Mouse (Mus musculus) kidney, embryonic 15.5 days (tissue): ENCODE results near the gene Mettl21e. TPM values are rescaled to one million over a fixed set of nuclear protein-coding genes. Genes with fewer than 3 reads are reported as not detected.
"Not testable (repeated sequence)": the region's sequence is repeated elsewhere in the genome, so short reads cannot be mapped to it uniquely, and the experiment has no call there.

Experiments used
- ATAC-seq: fragments of 200-750 bp; cut with Nextera tagmentation; replicated peaks from 2 replicates; pipeline ENCODE4 v1.8.0; 2017; ENCODE audit warnings: moderate TSS enrichment; ENCODE audit not compliant: low FRiP score
- H3K27ac ChIP-seq: fragments of 300-500 bp; sonication (generic); 2 replicates; pipeline ENCODE4 v1.5.1; 2015; ENCODE audit warnings: mild to moderate bottlenecking, inconsistent platforms
- H3K27me3 ChIP-seq: fragments of 300-500 bp; sonication (generic); 2 replicates; pipeline ENCODE4 v1.6.1; 2015; ENCODE audit warnings: inconsistent platforms
- H3K36me3 ChIP-seq: fragments of 300-500 bp; sonication (generic); 2 replicates; pipeline ENCODE4 v1.6.1; 2015; ENCODE audit warnings: inconsistent platforms
- H3K4me1 ChIP-seq: fragments of 300-500 bp; sonication (generic); 2 replicates; pipeline ENCODE4 v1.6.1; 2015; ENCODE audit warnings: inconsistent platforms
- H3K4me2 ChIP-seq: fragments of 300-500 bp; sonication (generic); 2 replicates; pipeline ENCODE4 v1.6.1; 2015; ENCODE audit warnings: moderate library complexity, mild to moderate bottlenecking, inconsistent platforms
- H3K4me3 ChIP-seq: fragments of 300-500 bp; sonication (generic); replicated peaks from 2 replicates; pipeline ENCODE4 v1.5.1; 2015; ENCODE audit warnings: mild to moderate bottlenecking, inconsistent platforms
- H3K9ac ChIP-seq: fragments of 300-500 bp; sonication (generic); 2 replicates; pipeline ENCODE4 v1.6.1; 2015; ENCODE audit warnings: mild to moderate bottlenecking, inconsistent platforms
- H3K9me3 ChIP-seq: fragments of 300-500 bp; sonication (generic); replicated peaks from 2 replicates; pipeline ENCODE4 v1.6.1; 2016; ENCODE audit warnings: inconsistent platforms
- WGBS: fragments of 180-500 bp; shearing (Covaris S2); methylation state at CpG from one replicate; pipeline ENCODE4 v1.1.7; 2015; ENCODE audit warnings: mixed read lengths; 5-methylcytosine and 5-hydroxymethylcytosine counted together
- polyA plus RNA-seq: library from polyadenylated mRNA; unstranded; fragments of >200 nt; fragmentation: Nextera tagmentation; extraction: Ambion mirVana; gene quantifications from 2 replicates; pipeline ENCODE4 v1.2.1, GENCODE M21; 2015

Mettl21e gene
- 0.10 and 0.24 TPM in 2 replicates for polyA plus RNA-seq

GRCm38 (mm10) chr1:44218876-44219275, at the start of gene Mettl21e:
Gene Mettl21e (minus strand): TSS chr1:44218961.
- no peaks in the 10 kb centered on the region for H3K36me3 ChIP-seq
- H3K4me2 ChIP-seq = no peak within 1 kb of the TSS
- ATAC-seq = no peak
- WGBS = 43% methylated on average over 1 of the region's 1 CpGs
- H3K9ac ChIP-seq = no peak within 1 kb of the TSS
- no peaks in the 10 kb centered on the region for H3K9me3 ChIP-seq
- H3K4me3 ChIP-seq = no peak within 1 kb of the TSS
- no peaks in the 10 kb centered on the region for H3K27me3 ChIP-seq
- H3K27ac ChIP-seq = no peak within 1 kb of the TSS
- H3K4me1 ChIP-seq = no peaks in the 10 kb centered on the region

GRCm38 (mm10) chr1:44240440-44240839, 21.7 kb upstream of the Mettl21e start:
- not testable (repeated sequence) for H3K4me2 ChIP-seq, H3K36me3 ChIP-seq, H3K4me1 ChIP-seq, H3K27ac ChIP-seq, H3K9me3 ChIP-seq, H3K9ac ChIP-seq, ATAC-seq, H3K4me3 ChIP-seq, H3K27me3 ChIP-seq
- WGBS = 53% methylated on average over 2 of the region's 2 CpGs

GRCm38 (mm10) chr1:44239969-44240368, 21.2 kb upstream of the Mettl21e start:
- no peak overlapping the region for H3K27ac ChIP-seq
- WGBS = 88% methylated on average over 3 of the region's 3 CpGs
- H3K9ac ChIP-seq = no peak overlapping the region
- H3K9me3 ChIP-seq = no peaks in the 10 kb centered on the region
- no peak overlapping the region for H3K4me3 ChIP-seq
- no peak for ATAC-seq
- H3K4me1 ChIP-seq = no peaks in the 10 kb centered on the region
- H3K4me2 ChIP-seq = no peak overlapping the region
- H3K36me3 ChIP-seq = no peaks in the 10 kb centered on the region
- no peaks in the 10 kb centered on the region for H3K27me3 ChIP-seq

- ATAC-seq = no peak
- no peak overlapping the region for H3K27ac ChIP-seq
- H3K4me1 ChIP-seq = no peaks in the 10 kb centered on the region
- no peak overlapping the region for H3K9ac ChIP-seq
- 81% methylated on average over 2 of the region's 2 CpGs for WGBS
- H3K4me3 ChIP-seq = no peak overlapping the region
- no peak overlapping the region for H3K4me2 ChIP-seq
- H3K27me3 ChIP-seq = no peaks in the 10 kb centered on the region
- no peaks in the 10 kb centered on the region for H3K36me3 ChIP-seq
- no peaks in the 10 kb centered on the region for H3K9me3 ChIP-seq
These were observed 18.5 kb upstream of the Mettl21e start for GRCm38 (mm10) chr1:44237305-44237704.

GRCm38 (mm10) chr1:44235311-44235710, 16.6 kb upstream of the Mettl21e start:
- 81% methylated on average over 2 of the region's 2 CpGs for WGBS
- Histone ChIP-seq H3K9me3 (no peaks in the 10 kb centered on the region), H3K27me3 (no peaks in the 10 kb centered on the region), H3K4me3 (no peak overlapping the region), H3K36me3 (no peaks in the 10 kb centered on the region), H3K4me1 (no peaks in the 10 kb centered on the region), H3K4me2 (no peak overlapping the region), H3K9ac (no peak overlapping the region), H3K27ac (no peak overlapping the region)
- no peak for ATAC-seq

GRCm38 (mm10) chr1:44234531-44234930, 15.8 kb upstream of the Mettl21e start:
- not testable (repeated sequence) for H3K27ac ChIP-seq, H3K4me2 ChIP-seq, H3K9me3 ChIP-seq, H3K4me3 ChIP-seq, H3K4me1 ChIP-seq, H3K9ac ChIP-seq, ATAC-seq, H3K36me3 ChIP-seq, H3K27me3 ChIP-seq
- 85% methylated on average over 2 of the region's 2 CpGs for WGBS

- WGBS = 47% methylated on average over 2 of the region's 2 CpGs
- Histone ChIP-seq H3K4me2 (no peak overlapping the region), H3K27me3 (no peaks in the 10 kb centered on the region), H3K9me3 (no peaks in the 10 kb centered on the region), H3K4me3 (no peak overlapping the region), H3K9ac (no peak overlapping the region), H3K36me3 (no peaks in the 10 kb centered on the region), H3K4me1 (no peaks in the 10 kb centered on the region), H3K27ac (no peak overlapping the region)
- 0 out of 2 replicates have a peak, but pooled peaks have one; percentile 58 for ATAC-seq
These were observed 10.3 kb upstream of the Mettl21e start for GRCm38 (mm10) chr1:44229044-44229443.

- ATAC-seq = no peak
- no peak overlapping the region for H3K27ac ChIP-seq
- H3K9ac ChIP-seq = no peak overlapping the region
- no peaks in the 10 kb centered on the region for H3K4me1 ChIP-seq
- H3K27me3 ChIP-seq = no peaks in the 10 kb centered on the region
- WGBS = 57% methylated on average over 2 of the region's 2 CpGs
- no peaks in the 10 kb centered on the region for H3K9me3 ChIP-seq
- no peaks in the 10 kb centered on the region for H3K36me3 ChIP-seq
- no peak overlapping the region for H3K4me3 ChIP-seq
- no peak overlapping the region for H3K4me2 ChIP-seq
These were observed 1.6 kb downstream of the Mettl21e start for GRCm38 (mm10) chr1:44217118-44217517.

GRCm38 (mm10) chr1:44216352-44217116, 2.2 kb downstream of the Mettl21e start:
- H3K4me1 ChIP-seq = no peaks in the 10 kb centered on the region
- no peak overlapping the region for H3K27ac ChIP-seq
- WGBS = 63% methylated on average over 2 of the region's 2 CpGs
- H3K9ac ChIP-seq = no peak overlapping the region
- H3K4me2 ChIP-seq = no peak overlapping the region
- H3K9me3 ChIP-seq = no peaks in the 10 kb centered on the region
- no peak overlapping the region for H3K4me3 ChIP-seq
- no peaks in the 10 kb centered on the region for H3K27me3 ChIP-seq
- H3K36me3 ChIP-seq = no peaks in the 10 kb centered on the region
- ATAC-seq = no peak

GRCm38 (mm10) chr1:44214443-44214842, 4.3 kb downstream of the Mettl21e start:
- no peak for ATAC-seq
- WGBS = 53% methylated on average over 2 of the region's 2 CpGs

GRCm38 (mm10) chr1:44202876-44203275, 15.9 kb downstream of the Mettl21e start:
- no peak overlapping the region for H3K27ac ChIP-seq
- H3K4me3 ChIP-seq = no peak overlapping the region
- H3K9me3 ChIP-seq = no peaks in the 10 kb centered on the region
- no peak overlapping the region for H3K9ac ChIP-seq
- no peaks in the 10 kb centered on the region for H3K27me3 ChIP-seq
- 92% methylated on average over 15 of the region's 15 CpGs for WGBS
- H3K4me2 ChIP-seq = no peak overlapping the region
- H3K36me3 ChIP-seq = no peaks in the 10 kb centered on the region
- ATAC-seq = no peak
- peaks cover 8% of the 10 kb centered on the region for H3K4me1 ChIP-seq

More at GRCm38 (mm10) chr1:44214443-44214842, 4.3 kb downstream of the Mettl21e start:
- H3K4me1 ChIP-seq = no peaks in the 10 kb centered on the region
- H3K27ac ChIP-seq = no peak overlapping the region
- H3K27me3 ChIP-seq = no peaks in the 10 kb centered on the region
- H3K9ac ChIP-seq = no peak overlapping the region
- no peak overlapping the region for H3K4me2 ChIP-seq
- no peaks in the 10 kb centered on the region for H3K9me3 ChIP-seq
- H3K36me3 ChIP-seq = no peaks in the 10 kb centered on the region
- no peak overlapping the region for H3K4me3 ChIP-seq

GRCm38 (mm10) chr1:44198273-44199171, 20.2 kb downstream of the Mettl21e start:
- Histone ChIP-seq H3K4me1 (peaks cover 8% of the 10 kb centered on the region), H3K9me3 (no peaks in the 10 kb centered on the region), H3K4me2 (peak overlapping the region; percentile 92), H3K27me3 (no peaks in the 10 kb centered on the region), H3K27ac (no peak overlapping the region), H3K4me3 (peak overlapping the region; percentile 48), H3K36me3 (no peaks in the 10 kb centered on the region), H3K9ac (no peak overlapping the region)
- WGBS = 13% methylated on average over 47 of the region's 47 CpGs
- ATAC-seq = peak; percentile 66; the same call in 1 of the 2 replicates
